Mouse (Mus musculus) bone marrow macrophage, adult 2 months (primary cell): ENCODE measurements at regions not wholly inside any gene's neighbourhood (a gene's known extent, or its start where the extent isn't known, plus 50 kb on each side); places are given as distances from the start of the nearest gene placed in this dataset.

ENCODE experiments used
- H3K27ac ChIP-seq: 2 replicates; pipeline ENCODE4 v1.5.1; 2012; ENCODE audit warnings: low read depth, low read length; ENCODE audit not compliant: insufficient read depth
- H3K4me1 ChIP-seq: 2 replicates; pipeline ENCODE4 v1.6.1; 2012; ENCODE audit warnings: low read length; ENCODE audit not compliant: control insufficient read depth, insufficient read depth
- H3K4me3 ChIP-seq: 2 replicates; pipeline ENCODE4 v1.5.1; 2012; ENCODE audit warnings: mild to moderate bottlenecking, low read length, moderate library complexity; ENCODE audit not compliant: insufficient read depth
- CTCF ChIP-seq: IDR thresholded peaks from 2 replicates; pipeline ENCODE4 v1.5.1; 2012; ENCODE audit warnings: low read depth, mild to moderate bottlenecking, low read length, moderate library complexity
- POLR2A ChIP-seq: IDR thresholded peaks from 2 replicates; pipeline ENCODE4 v1.6.1; 2012; ENCODE audit warnings: mild to moderate bottlenecking, low read depth, low read length, borderline replicate concordance

DNA sequence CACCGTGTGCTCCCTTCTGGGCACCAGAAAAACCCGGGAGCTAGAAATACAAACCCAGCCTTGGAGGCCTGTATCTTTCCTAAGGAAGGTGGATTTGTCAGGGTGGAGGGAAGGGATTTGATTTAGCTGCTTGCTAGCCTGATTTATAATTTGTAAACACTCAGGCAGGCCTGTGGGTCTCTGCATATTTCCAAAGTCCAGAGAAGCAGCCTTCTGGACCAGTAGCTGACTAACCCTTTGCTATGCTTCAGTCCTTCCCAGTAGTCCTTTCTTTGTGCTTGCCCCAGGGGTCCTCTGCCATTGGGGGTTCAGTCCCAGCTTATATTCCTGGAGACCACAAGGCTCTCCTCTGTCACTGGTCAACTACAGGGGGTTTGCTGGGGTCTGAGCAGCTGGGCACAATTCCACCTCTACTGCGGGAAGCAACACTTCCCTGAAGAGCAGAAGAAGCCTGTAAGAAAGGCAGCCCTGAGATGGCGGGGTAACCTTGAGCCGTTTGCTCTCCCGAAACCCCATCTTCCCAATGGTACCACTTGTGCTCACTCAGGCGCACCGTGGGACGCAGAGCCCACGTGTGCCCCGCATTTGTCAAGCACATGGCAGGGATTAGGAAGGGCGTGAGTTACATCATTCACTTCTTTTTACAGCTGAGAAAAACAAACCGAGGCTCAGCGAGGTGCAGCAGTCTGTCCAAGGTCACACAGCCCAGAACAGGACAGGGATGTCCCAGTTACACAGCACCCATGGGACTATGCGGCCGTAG, 85.7 kb downstream of the 1700001O22Rik start:
- H3K4me1 ChIP-seq = peaks cover 34% of the 10 kb centered on the region
- H3K27ac ChIP-seq = peak overlapping the region; percentile 88
- TF ChIP-seq POLR2A (no peak), CTCF (no peak)
- peak overlapping the region; percentile 55 for H3K4me3 ChIP-seq

DNA sequence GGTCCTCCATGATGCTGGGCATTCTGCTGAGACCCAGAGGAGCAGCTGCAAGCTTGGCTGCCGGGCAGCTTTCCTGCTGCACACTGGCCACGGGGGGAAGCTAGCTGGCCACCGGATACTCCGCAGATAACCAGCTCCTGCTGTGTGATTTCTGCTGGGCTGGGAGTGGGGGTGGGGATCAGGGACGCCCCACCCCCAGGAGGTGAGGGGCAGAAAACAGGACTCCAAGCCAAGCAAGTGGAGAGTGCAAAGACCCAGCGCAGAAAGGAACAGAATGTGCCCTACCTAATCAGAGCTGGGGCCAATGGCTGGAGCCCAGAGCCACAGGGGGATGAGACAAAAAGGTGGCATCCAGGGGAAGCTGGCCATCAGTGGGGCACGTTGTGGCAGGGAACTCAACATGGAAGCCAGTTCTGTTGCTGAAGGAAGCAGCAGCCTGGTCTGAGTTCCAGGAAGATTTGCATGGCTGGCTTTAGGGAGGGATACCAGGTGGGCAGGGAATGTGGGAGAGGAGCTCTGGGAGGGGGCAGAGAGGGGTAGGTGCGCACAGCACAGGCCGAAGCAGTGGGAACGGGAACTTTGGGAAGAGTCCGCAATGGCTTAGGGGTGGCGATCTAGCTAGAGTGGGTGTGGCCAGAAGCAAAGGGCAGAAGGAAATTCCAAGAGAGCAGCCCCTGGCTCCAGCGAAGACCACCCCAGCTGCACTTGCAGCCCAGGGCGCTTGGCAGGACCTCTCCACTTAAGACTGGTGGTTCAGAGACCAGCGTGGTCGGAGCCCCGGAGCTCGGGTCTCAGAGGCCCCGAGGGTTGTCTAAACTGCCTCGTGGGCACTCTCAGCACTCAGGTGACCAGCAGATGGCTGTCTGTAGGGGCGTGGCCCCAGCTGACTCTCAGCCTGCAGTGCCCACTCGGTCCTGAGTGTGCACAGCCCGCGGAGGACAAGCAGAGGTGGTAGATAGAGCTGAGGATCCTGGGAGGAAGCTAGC, 86.6 kb downstream of the 1700001O22Rik start:
- no peak for TF ChIP-seq POLR2A
- Histone ChIP-seq H3K4me3 (peak overlapping the region; percentile 55), H3K27ac (peak overlapping the region; percentile 88), H3K4me1 (peaks cover 36% of the 10 kb centered on the region)

DNA sequence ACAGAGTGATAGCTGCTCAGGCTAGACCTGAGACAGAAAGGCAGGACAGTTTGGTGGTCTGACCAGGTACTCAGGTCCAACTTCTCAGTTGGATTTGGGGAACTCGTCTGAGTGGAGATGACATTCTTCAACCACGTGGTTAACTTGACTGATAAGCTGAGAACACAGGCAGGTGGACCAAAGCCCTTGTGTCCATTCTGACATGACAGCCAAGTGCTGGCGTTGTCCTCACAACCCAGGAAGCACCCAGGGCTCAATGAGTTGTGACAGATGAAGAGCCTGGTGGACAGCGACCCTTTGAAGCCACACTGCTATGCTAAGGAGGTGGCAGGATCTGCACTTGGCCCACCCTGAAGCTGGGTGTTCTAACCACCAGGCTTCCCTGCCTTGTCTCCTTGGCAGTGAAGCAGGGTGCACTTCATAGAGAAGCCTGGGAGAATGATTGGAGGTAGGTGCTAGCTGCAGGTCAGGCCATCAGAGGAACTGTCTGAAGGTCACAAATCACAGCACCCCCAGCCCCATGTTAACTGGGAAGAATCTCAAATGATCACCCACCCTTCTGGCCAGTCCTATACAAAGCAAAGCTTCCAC, 87.6 kb downstream of the 1700001O22Rik start:
- Histone ChIP-seq H3K27ac (no peak overlapping the region), H3K4me3 (no peak overlapping the region), H3K4me1 (peaks cover 39% of the 10 kb centered on the region)
- TF ChIP-seq POLR2A = no peak
- no peak for TF ChIP-seq CTCF

DNA sequence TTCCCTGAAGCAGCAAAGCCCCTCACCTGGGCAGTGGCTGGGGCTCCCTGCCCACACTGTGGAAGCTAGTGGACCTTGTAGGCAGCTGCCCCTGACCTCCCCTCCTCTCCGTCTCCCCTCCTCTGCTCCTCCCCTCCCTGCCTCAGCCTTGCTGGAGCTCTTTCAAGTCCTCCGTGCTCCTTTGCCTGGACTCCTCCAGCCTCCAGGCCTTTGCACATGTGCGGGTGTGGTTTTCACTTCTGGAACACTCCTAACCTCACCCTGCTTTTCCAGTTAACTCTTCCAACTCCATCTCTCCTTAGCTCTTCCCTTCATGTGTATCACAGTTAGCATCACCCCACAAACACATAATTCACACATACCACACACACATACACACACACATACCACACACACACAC, 89.9 kb downstream of the 1700001O22Rik start:
- Histone ChIP-seq H3K4me1 (peaks cover 34% of the 10 kb centered on the region), H3K27ac (no peak overlapping the region), H3K4me3 (no peak overlapping the region)
- TF ChIP-seq POLR2A = no peak
- TF ChIP-seq CTCF = no peak

DNA sequence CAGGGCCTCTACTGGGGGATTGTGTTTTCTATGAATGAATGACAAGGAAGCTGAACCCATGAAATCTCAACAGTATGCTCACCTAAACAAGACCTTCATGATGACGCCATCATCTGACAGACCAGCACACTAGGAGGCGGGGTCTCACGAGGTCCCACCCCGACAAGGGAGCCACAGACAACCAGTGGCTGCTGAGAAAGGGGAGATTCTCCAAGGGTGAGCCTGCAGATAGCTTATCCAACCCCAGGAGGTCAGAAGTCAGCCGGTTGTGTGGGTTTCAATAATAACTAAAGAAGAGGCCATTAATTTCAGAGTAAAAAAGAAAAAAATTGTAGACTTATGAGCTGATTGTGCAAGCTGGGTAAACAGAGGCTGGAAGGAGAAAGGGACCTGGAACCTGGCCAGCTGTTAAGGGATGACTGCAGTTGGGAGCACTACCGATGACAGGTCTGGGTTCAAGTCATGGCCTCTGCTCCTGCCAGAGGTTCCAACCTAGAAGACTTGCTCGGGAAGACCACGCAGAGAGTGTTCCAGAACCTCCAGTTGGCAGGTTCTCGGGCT, 90.5 kb downstream of the 1700001O22Rik start:
- Histone ChIP-seq H3K4me1 (peaks cover 33% of the 10 kb centered on the region), H3K4me3 (no peak overlapping the region), H3K27ac (no peak overlapping the region)
- TF ChIP-seq POLR2A (no peak), CTCF (no peak)

DNA sequence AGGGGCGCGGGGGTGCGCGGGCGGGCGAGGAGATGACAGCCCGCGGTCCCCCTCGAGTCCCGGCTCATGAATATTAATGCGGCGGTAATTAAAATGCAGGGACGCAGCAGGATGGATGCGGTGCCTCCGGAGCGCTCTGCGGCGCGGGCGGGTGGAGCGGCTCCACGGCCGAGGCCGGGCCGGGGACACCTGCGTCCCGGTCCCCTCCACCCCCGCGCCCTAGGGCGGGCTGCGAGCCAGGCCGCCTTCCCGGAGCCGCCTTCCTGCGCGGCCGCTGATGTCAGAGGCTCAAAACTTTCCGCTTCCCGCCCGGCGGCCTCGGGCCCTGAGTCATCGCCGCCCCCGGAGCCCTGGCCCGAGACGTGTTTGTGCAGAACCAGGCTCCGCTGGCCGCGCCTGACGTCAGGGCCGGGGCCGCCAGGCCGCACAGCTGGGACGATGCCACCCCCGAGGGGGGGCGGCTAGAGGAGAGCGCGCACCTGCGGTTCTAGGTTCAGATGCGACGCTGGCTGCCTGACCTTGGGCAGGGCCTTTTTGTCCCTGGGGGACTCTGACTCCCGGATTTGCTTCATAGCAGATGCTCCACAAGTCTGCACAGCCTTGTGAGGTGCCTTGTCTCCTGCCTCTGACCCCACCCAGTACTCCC, 91.5 kb downstream of the 1700001O22Rik start:
- Histone ChIP-seq H3K4me3 (peak overlapping the region; percentile 62), H3K27ac (peak overlapping the region; percentile 27), H3K4me1 (peaks cover 34% of the 10 kb centered on the region)
- no peak for TF ChIP-seq CTCF
- TF ChIP-seq POLR2A = no peak

DNA sequence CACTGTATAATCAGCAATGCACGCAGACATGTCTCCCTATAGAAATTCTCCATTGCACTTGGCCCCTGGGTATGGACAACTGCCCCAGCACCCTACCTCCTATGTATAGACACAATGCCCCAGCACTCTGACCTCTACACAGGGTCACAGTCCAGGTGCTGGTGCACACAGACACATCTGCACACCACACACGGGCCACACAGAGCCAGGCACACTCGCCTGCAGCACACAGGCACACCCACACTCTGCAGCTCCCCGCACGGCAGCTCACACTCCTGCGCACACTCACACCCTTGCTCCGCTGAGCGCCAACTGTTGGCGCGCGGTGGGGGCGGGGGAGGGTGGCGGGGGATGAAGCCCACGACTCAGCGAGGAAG, 92.0 kb downstream of the 1700001O22Rik start:
- H3K4me1 ChIP-seq = peaks cover 32% of the 10 kb centered on the region
- no peak overlapping the region for H3K27ac ChIP-seq
- TF ChIP-seq CTCF (no peak), POLR2A (no peak)
- peak overlapping the region; percentile 62 for H3K4me3 ChIP-seq

DNA sequence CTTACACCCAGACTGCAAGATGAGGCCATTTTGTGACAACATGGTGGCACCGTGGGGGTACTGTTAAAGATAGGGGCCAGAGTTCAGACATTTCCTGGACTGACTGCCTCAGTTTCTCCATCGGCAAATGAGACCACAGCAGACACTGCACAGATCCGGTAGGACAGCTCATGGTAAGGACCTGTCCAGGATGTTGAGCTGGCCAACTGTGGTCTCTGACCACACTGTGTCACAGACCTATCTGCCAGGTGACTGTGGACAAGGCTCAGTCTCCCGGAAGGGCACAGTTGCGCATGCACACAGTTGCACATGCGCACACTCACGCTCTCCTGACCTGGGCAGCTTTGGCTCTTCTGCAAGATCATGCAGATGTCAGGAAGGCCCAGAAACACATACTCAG, 92.6 kb downstream of the 1700001O22Rik start:
- Histone ChIP-seq H3K4me3 (no peak overlapping the region), H3K27ac (no peak overlapping the region), H3K4me1 (peaks cover 30% of the 10 kb centered on the region)
- TF ChIP-seq CTCF = no peak
- TF ChIP-seq POLR2A = no peak

DNA sequence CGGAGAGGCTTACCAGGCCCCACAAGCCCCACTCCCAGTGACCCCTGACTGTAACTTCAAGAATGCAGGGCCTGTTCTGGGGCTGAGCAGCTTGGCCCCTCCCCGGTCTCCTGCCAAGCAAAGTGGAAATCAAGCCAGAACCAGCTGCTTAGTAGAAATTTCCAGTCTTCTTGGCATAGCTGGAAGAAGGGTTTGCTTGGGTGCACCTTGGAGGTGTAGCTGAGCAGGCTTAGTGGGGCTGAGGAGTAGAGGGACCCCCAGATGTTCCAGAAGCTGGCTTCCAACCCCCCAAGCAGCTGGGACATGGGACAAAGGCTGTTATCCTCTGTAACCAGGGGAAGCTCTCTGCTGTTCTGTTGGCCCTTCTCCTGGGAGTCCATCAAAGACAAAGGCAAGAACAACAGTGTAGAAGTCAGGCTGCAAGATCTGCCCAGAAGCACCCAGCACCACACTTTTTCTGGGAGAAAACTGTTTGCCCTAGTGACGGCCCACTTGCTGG, 94.0 kb downstream of the 1700001O22Rik start:
- Histone ChIP-seq H3K27ac (no peak overlapping the region), H3K4me1 (peaks cover 32% of the 10 kb centered on the region), H3K4me3 (no peak overlapping the region)
- no peak for TF ChIP-seq POLR2A
- TF ChIP-seq CTCF = no peak
